Mouse (Mus musculus): ENCODE measurements around the gene Prkg1. TPM values are rescaled to one million over a fixed set of nuclear protein-coding genes. Genes with fewer than 3 reads are reported as not detected.

Prkg1 gene
- polyA plus RNA-seq, 1 experiment from 2014 or later, result 0.74 TPM

DNA sequence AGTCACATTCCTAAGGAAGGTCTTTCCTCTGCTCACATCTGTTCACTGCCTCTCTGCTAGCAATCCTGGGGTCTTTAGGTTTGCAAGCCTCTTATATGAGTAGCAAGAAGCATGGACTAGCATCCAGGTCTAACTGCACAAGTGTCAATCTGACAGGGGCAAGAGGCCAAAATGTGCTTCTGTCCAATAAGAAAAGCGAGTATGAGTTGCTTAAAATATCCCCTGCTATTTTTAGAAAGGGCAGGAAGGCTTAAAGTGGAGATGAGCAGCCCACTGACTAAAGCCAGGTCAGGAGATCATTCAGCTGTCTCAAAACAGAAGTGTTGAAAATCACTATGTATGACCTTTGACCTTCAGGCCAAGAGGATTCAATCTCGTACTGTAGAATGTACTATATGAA, 1139.4 kb downstream of the Prkg1 start:
- H3K27ac ChIP-seq (ENCODE audit: low read depth), result no peak overlapping the region
- H3K4me2 ChIP-seq (ENCODE audit: low read depth, low read length), result no peak overlapping the region
- DNase-seq (no peak), ATAC-seq (no peak)
- 48% methylated on average over 2 of the region's 2 CpGs for WGBS (ENCODE audit: insufficient replicate concordance)
- H3K4me3 ChIP-seq (ENCODE audit: low read depth, low read length), result no peak overlapping the region
- H3K9me3 ChIP-seq (ENCODE audit: low read length), result no peaks in the 10 kb centered on the region
- TF ChIP-seq CTCF (IDR thresholded peaks at IDR 0.05; ENCODE audit: low read depth) (no peak), EP300 (IDR thresholded peaks at IDR 0.05; ENCODE audit: low read depth) (no peak)
- no peaks in the 10 kb centered on the region for H3K36me3 ChIP-seq (replicated peaks; ENCODE audit: insufficient read depth, low read length)
- H3K27me3 ChIP-seq (ENCODE audit: insufficient read depth, low read length), result no peaks in the 10 kb centered on the region
- H3K9ac ChIP-seq (replicated peaks), result no peak overlapping the region
- H3K4me1 ChIP-seq (ENCODE audit: insufficient read depth), result peaks cover 3% of the 10 kb centered on the region; the same call in 1 of the 2 replicates

DNA sequence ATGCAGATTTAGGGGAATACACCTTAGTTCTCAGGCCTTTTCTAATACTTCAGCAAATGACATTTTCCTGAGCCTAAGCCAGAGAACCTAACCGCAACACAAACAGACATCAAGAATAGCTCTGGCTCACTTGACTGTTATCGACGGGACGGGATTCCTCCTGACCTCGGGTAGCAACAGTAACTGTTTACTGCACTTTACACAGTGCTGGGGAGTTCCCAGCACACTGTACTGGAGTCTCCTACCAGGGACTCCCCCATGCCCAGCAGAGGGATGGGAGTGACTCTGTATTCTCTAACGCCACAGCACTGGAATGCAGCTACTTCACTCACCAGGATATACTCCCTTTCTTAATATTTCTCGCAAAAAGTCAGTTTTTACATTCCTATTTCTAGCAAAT, 1141.2 kb downstream of the Prkg1 start:
- TF ChIP-seq EP300 (IDR thresholded peaks at IDR 0.05; ENCODE audit: low read depth) (no peak), CTCF (IDR thresholded peaks at IDR 0.05; ENCODE audit: low read depth) (no peak)
- Histone ChIP-seq H3K4me1 (ENCODE audit: insufficient read depth) (peaks cover 3% of the 10 kb centered on the region; the same call in 1 of the 2 replicates), H3K9ac (replicated peaks) (no peak overlapping the region), H3K9me3 (ENCODE audit: low read length) (no peaks in the 10 kb centered on the region), H3K27ac (ENCODE audit: low read depth) (no peak overlapping the region), H3K4me3 (ENCODE audit: low read depth, low read length) (no peak overlapping the region), H3K27me3 (ENCODE audit: insufficient read depth, low read length) (no peaks in the 10 kb centered on the region), H3K4me2 (ENCODE audit: low read depth, low read length) (no peak overlapping the region), H3K36me3 (replicated peaks; ENCODE audit: insufficient read depth, low read length) (no peaks in the 10 kb centered on the region)
- DNase-seq (no peak), ATAC-seq (no peak)
- 76% methylated on average over 7 of the region's 7 CpGs for WGBS (ENCODE audit: insufficient replicate concordance)

GRCm38 (mm10) chr19:30613150-30613865, 1151.5 kb downstream of the Prkg1 start:
- Histone ChIP-seq H3K9ac (replicated peaks) (no peak overlapping the region), H3K9me3 (ENCODE audit: low read length) (no peaks in the 10 kb centered on the region), H3K4me1 (ENCODE audit: insufficient read depth) (no peaks in the 10 kb centered on the region), H3K36me3 (replicated peaks; ENCODE audit: insufficient read depth, low read length) (no peaks in the 10 kb centered on the region), H3K27ac (ENCODE audit: low read depth) (no peak overlapping the region), H3K4me3 (ENCODE audit: low read depth, low read length) (no peak overlapping the region), H3K4me2 (ENCODE audit: low read depth, low read length) (no peak overlapping the region), H3K27me3 (ENCODE audit: insufficient read depth, low read length) (no peaks in the 10 kb centered on the region)
- WGBS (ENCODE audit: insufficient replicate concordance), result 60% methylated on average over 3 of the region's 3 CpGs
- ATAC-seq (no peak), DNase-seq (no peak)
- TF ChIP-seq CTCF (IDR thresholded peaks at IDR 0.05; ENCODE audit: low read depth) (no peak), EP300 (IDR thresholded peaks at IDR 0.05; ENCODE audit: low read depth) (no peak)

DNA sequence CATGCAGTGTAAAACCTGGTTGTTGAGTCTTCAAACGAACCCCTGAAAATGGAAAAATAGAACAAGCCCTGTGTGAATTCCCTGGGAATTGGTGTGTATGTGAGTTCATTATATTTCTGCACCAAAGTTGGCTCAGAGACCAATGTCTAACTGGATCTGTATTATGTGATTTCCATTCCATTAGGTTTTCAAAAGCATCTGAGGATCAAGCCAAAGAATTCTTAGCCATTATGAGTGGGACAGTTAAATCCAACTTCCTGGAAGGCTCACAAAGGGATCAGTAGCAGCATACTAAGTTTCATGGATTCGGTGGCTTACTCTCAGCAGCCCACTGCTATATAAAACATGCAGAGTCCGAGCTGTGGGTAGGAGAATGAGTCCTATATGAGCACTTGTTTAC, 1178.5 kb downstream of the Prkg1 start:
- Histone ChIP-seq H3K9ac (replicated peaks) (no peak overlapping the region), H3K4me3 (ENCODE audit: low read depth, low read length) (no peak overlapping the region), H3K36me3 (replicated peaks; ENCODE audit: insufficient read depth, low read length) (no peaks in the 10 kb centered on the region), H3K27me3 (ENCODE audit: insufficient read depth, low read length) (no peaks in the 10 kb centered on the region), H3K27ac (ENCODE audit: low read depth) (no peak overlapping the region), H3K4me2 (ENCODE audit: low read depth, low read length) (no peak overlapping the region), H3K4me1 (ENCODE audit: insufficient read depth) (no peaks in the 10 kb centered on the region), H3K9me3 (ENCODE audit: low read length) (no peaks in the 10 kb centered on the region)
- no peak for TF ChIP-seq CTCF (IDR thresholded peaks at IDR 0.05; ENCODE audit: low read depth)
- TF ChIP-seq EP300 (IDR thresholded peaks at IDR 0.05; ENCODE audit: low read depth), result no peak
- DNase-seq, result no peak
- 75% methylated on average over 3 of the region's 3 CpGs for WGBS (ENCODE audit: insufficient replicate concordance)
- no peak for ATAC-seq

DNA sequence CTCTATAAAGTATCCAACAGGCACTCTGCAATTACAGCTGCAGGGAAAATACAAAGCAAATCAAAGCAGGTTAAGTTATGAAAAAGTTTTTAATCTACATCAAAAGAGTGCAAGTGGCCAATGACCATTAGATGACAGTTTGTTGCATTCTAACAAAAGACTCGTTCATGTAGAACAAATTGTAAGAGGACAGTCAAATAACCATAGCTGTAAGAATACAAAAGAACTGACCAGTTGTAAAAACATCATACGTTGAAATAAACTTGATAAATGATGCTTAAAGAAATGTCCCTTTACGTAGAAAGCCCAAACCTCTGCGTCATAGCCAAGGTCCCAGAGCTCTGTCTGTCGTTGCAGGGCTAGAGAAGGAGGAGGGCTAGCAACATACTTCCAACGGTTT, 1200.3 kb downstream of the Prkg1 start:
- no peaks in the 10 kb centered on the region for H3K4me1 ChIP-seq (ENCODE audit: insufficient read depth)
- no peak for ATAC-seq
- no peak overlapping the region for H3K4me3 ChIP-seq (ENCODE audit: low read depth, low read length)
- no peaks in the 10 kb centered on the region for H3K36me3 ChIP-seq (replicated peaks; ENCODE audit: insufficient read depth, low read length)
- H3K27me3 ChIP-seq (ENCODE audit: insufficient read depth, low read length), result no peaks in the 10 kb centered on the region
- 75% methylated on average over 6 of the region's 6 CpGs for WGBS (ENCODE audit: insufficient replicate concordance)
- H3K9ac ChIP-seq (replicated peaks), result no peak overlapping the region
- H3K9me3 ChIP-seq (ENCODE audit: low read length), result no peaks in the 10 kb centered on the region
- TF ChIP-seq EP300 (IDR thresholded peaks at IDR 0.05; ENCODE audit: low read depth) (no peak), CTCF (IDR thresholded peaks at IDR 0.05; ENCODE audit: low read depth) (no peak)
- no peak overlapping the region for H3K4me2 ChIP-seq (ENCODE audit: low read depth, low read length)
- no peak overlapping the region for H3K27ac ChIP-seq (ENCODE audit: low read depth)
- DNase-seq, result no peak

DNA sequence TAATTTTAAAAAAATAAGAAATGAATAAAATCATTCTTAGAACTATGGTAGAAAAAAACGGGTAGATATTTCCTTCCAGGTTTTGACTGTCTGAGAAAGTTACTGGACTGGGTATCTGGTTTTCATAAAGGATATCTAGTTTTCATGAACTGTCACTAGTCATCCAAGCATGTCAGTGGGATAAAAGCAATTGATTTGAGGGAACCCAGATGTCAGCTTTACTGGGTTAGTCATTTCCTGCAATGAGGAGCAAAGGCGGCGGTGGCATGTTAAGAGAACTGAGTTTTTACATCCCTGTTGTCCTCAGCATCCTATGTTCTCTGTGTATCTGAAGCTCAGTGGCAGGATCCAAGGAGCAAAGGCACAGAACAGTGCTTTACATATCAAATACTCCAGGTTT, 1201.0 kb downstream of the Prkg1 start:
- H3K4me2 ChIP-seq (ENCODE audit: low read depth, low read length), result no peak overlapping the region
- H3K4me3 ChIP-seq (ENCODE audit: low read depth, low read length), result no peak overlapping the region
- no peaks in the 10 kb centered on the region for H3K9me3 ChIP-seq (ENCODE audit: low read length)
- H3K27me3 ChIP-seq (ENCODE audit: insufficient read depth, low read length), result no peaks in the 10 kb centered on the region
- DNase-seq, result no peak
- no peaks in the 10 kb centered on the region for H3K4me1 ChIP-seq (ENCODE audit: insufficient read depth)
- WGBS (ENCODE audit: insufficient replicate concordance), result 65% methylated on average over 3 of the region's 3 CpGs
- no peaks in the 10 kb centered on the region for H3K36me3 ChIP-seq (replicated peaks; ENCODE audit: insufficient read depth, low read length)
- H3K9ac ChIP-seq (replicated peaks), result no peak overlapping the region
- no peak for TF ChIP-seq EP300 (IDR thresholded peaks at IDR 0.05; ENCODE audit: low read depth)
- no peak for TF ChIP-seq CTCF (IDR thresholded peaks at IDR 0.05; ENCODE audit: low read depth)
- no peak overlapping the region for H3K27ac ChIP-seq (ENCODE audit: low read depth)
- no peak for ATAC-seq
